Mouse (Mus musculus) v-Abl transformed pro-B cells (cell line): ENCODE data around the gene Nup88.

Experiments
- in situ Hi-C, 2 experiments: fragments of 400-800 bp; cut with MboI; formaldehyde crosslinking; loops; one replicate each; pipeline ENCODE4 v1.15.1; 2025; ENCODE audit not compliant: unreplicated experiment in 2 of 2

Gene Nup88

GRCm38 (mm10) chr11:70969821-70970559 lies at the start of gene Nup88, which contains the start of gene Rpain:
Gene Nup88 (minus strand): TSS chr11:70969973.
Gene Rpain (plus strand): TSS chr11:70970213.
- in situ Hi-C loops: no loop called here

- in situ Hi-C loops: loop anchor here (25.0 kb wide), 2 partner anchors 1019 to 1194 kb away; partner anchors contain the start of genes Aipl1 (in 2 of the 2), Pimreg (in 2 of the 2), 4933427D14Rik (in 1 of the 2) and Gm43951 (in 1 of the 2)
Observed at GRCm38 (mm10) chr11:71018416-71019200, 48.8 kb upstream of the Nup88 start.

- in situ Hi-C loops: loop anchor here (25.0 kb wide), 2 partner anchors 1020 to 1195 kb away; partner anchors contain the start of genes Aipl1 (in 2 of the 2), Pimreg (in 2 of the 2), 4933427D14Rik (in 1 of the 2) and Gm43951 (in 1 of the 2)
Observed at GRCm38 (mm10) chr11:71017051-71017450, 47.3 kb upstream of the Nup88 start.

- in situ Hi-C loops: loop anchor here (25.0 kb wide), 2 partner anchors 1025 to 1200 kb away; partner anchors contain the start of genes Aipl1 (in 2 of the 2), Pimreg (in 2 of the 2), 4933427D14Rik (in 1 of the 2) and Gm43951 (in 1 of the 2)
Observed at GRCm38 (mm10) chr11:71012743-71013142, 43.0 kb upstream of the Nup88 start.

GRCm38 (mm10) chr11:71008321-71008720 lies 38.5 kb upstream of the Nup88 start:
- in situ Hi-C loops: loop anchor here (5.0 to 25.0 kb wide), 4 partner anchors 316 to 1204 kb away; partner anchors contain the start of genes Aipl1 (in 2 of the 2), Pimreg (in 2 of the 2), 4933427D14Rik (in 1 of the 2) and Gm43951 (in 1 of the 2)

GRCm38 (mm10) chr11:71007831-71008230 lies 38.1 kb upstream of the Nup88 start:
- in situ Hi-C loops: loop anchor here (5.0 to 25.0 kb wide), 4 partner anchors 317 to 1204 kb away; partner anchors contain the start of genes Aipl1 (in 2 of the 2), Pimreg (in 2 of the 2), 4933427D14Rik (in 1 of the 2) and Gm43951 (in 1 of the 2)

GRCm38 (mm10) chr11:71007026-71007425 lies 37.3 kb upstream of the Nup88 start:
- in situ Hi-C loops: loop anchor here (5.0 to 25.0 kb wide), 4 partner anchors 318 to 1205 kb away; partner anchors contain the start of genes Aipl1 (in 2 of the 2), Pimreg (in 2 of the 2), 4933427D14Rik (in 1 of the 2) and Gm43951 (in 1 of the 2)

- in situ Hi-C loops: loop anchor here (5.0 to 25.0 kb wide), 4 partner anchors 320 to 1207 kb away; partner anchors contain the start of genes Aipl1 (in 2 of the 2), Pimreg (in 2 of the 2), 4933427D14Rik (in 1 of the 2) and Gm43951 (in 1 of the 2)
Observed at GRCm38 (mm10) chr11:71005046-71005445, 35.3 kb upstream of the Nup88 start.

GRCm38 (mm10) chr11:71004316-71004773 lies 34.6 kb upstream of the Nup88 start, which contains the start of gene Dhx33:
Gene Dhx33 (minus strand): TSS chr11:71004437.
- in situ Hi-C loops: loop anchor here (10.0 to 25.0 kb wide), 3 partner anchors 320 to 1208 kb away; partner anchors contain the start of genes Aipl1 (in 2 of the 2), Pimreg (in 2 of the 2), 4933427D14Rik (in 1 of the 2) and Gm43951 (in 1 of the 2)

GRCm38 (mm10) chr11:71003611-71004315 lies 34.0 kb upstream of the Nup88 start:
- in situ Hi-C loops: loop anchor here (10.0 to 25.0 kb wide), 3 partner anchors 321 to 1209 kb away; partner anchors contain the start of genes Aipl1 (in 2 of the 2), Pimreg (in 2 of the 2), 4933427D14Rik (in 1 of the 2) and Gm43951 (in 1 of the 2)

GRCm38 (mm10) chr11:71001167-71001566 lies 31.4 kb upstream of the Nup88 start:
- in situ Hi-C loops: loop anchor here (10.0 to 25.0 kb wide), 3 partner anchors 324 to 1211 kb away; partner anchors contain the start of genes Aipl1 (in 2 of the 2), Pimreg (in 2 of the 2), 4933427D14Rik (in 1 of the 2) and Gm43951 (in 1 of the 2)

- in situ Hi-C loops: no loop called here
Observed at GRCm38 (mm10) chr11:70982557-70983228, 12.9 kb upstream of the Nup88 start, which contains the start of gene C1qbp. Gene C1qbp (minus strand): TSS chr11:70983026.

- in situ Hi-C loops: no loop called here
Observed at GRCm38 (mm10) chr11:70982030-70982429, 12.3 kb upstream of the Nup88 start.

- in situ Hi-C loops: no loop called here
Observed at GRCm38 (mm10) chr11:70980751-70981510, 11.2 kb upstream of the Nup88 start.

GRCm38 (mm10) chr11:70980232-70980631 lies 10.5 kb upstream of the Nup88 start:
- in situ Hi-C loops: no loop called here

- in situ Hi-C loops: no loop called here
Observed at GRCm38 (mm10) chr11:70977293-70977692, 7.5 kb upstream of the Nup88 start.

- in situ Hi-C loops: no loop called here
Observed at GRCm38 (mm10) chr11:70975193-70975592, 5.4 kb upstream of the Nup88 start.
